Mouse (Mus musculus) liver, embryonic 14.5 days (tissue): Measurements from ENCODE around the gene Tmem183a. TPM values are rescaled to one million over a fixed set of nuclear protein-coding genes. Genes with fewer than 3 reads are reported as not detected.
A peak's percentile ranks its signal among the peaks of the same experiment; 100 is the strongest.

ENCODE experiments used
- ATAC-seq: fragments of 200-750 bp; cut with Nextera tagmentation; 2 replicates; pipeline ENCODE4 v1.8.0; 2017; ENCODE audit warnings: moderate number of reproducible peaks, mild to moderate bottlenecking, moderate library complexity; ENCODE audit not compliant: insufficient read depth
- DNase-seq, 3 experiments: peaks; one replicate each; pipeline ENCODE4 v3.0.0-alpha.2; 2012 to 2013; ENCODE audit warnings: low read depth in 3 of 3, low spot score in 3 of 3
- H3K27ac ChIP-seq: fragments of 300-500 bp; sonication (generic); 2 replicates; pipeline ENCODE4 v1.5.1; 2014; ENCODE audit warnings: moderate library complexity, mild to moderate bottlenecking, control low read depth, inconsistent platforms
- H3K27me3 ChIP-seq: fragments of 300-500 bp; sonication (generic); 2 replicates; pipeline ENCODE4 v1.6.1; 2014; ENCODE audit warnings: mild to moderate bottlenecking, low read length, moderate library complexity; ENCODE audit not compliant: control insufficient read depth, insufficient read depth
- H3K36me3 ChIP-seq: fragments of 300-500 bp; sonication (generic); replicated peaks from 2 replicates; pipeline ENCODE4 v1.6.1; 2014; ENCODE audit warnings: low read depth; ENCODE audit not compliant: control insufficient read depth, insufficient read depth
- H3K4me1 ChIP-seq, 2 experiments: fragments of 200-500 bp in 1 of 2; fragments of 300-500 bp in 1 of 2; sonication (generic) in 1 of 2; replicated peaks; 2 replicates each; pipeline ENCODE4 v1.6.1; 2012 to 2014; ENCODE audit warnings: antibody characterized with exemption in 1 of 2, inconsistent platforms in 1 of 2, low read length in 1 of 2; ENCODE audit not compliant: control insufficient read depth in 2 of 2, insufficient read depth in 2 of 2
- H3K4me2 ChIP-seq: fragments of 300-500 bp; sonication (generic); 2 replicates; pipeline ENCODE4 v1.6.1; 2014; ENCODE audit warnings: low read depth, mild to moderate bottlenecking, control low read depth, moderate library complexity
- H3K4me3 ChIP-seq, 2 experiments: fragments of 200-500 bp in 1 of 2; fragments of 300-500 bp in 1 of 2; sonication (generic) in 1 of 2; 2 replicates each; pipeline ENCODE4 v1.5.1; 2012 to 2014; ENCODE audit warnings: low read depth in 2 of 2, low read length in 2 of 2, mild to moderate bottlenecking in 2 of 2, control low read depth in 1 of 2, inconsistent platforms in 1 of 2, moderate library complexity in 1 of 2; ENCODE audit not compliant: insufficient read depth in 1 of 2
- H3K9ac ChIP-seq: fragments of 300-500 bp; sonication (generic); replicated peaks from 2 replicates; pipeline ENCODE4 v1.6.1; 2014; ENCODE audit warnings: mild to moderate bottlenecking, control low read depth, moderate library complexity
- H3K9me3 ChIP-seq: fragments of 300-500 bp; sonication (generic); 2 replicates; pipeline ENCODE4 v1.6.1; 2016; ENCODE audit warnings: low read length, mixed read lengths; ENCODE audit not compliant: control insufficient read depth
- CTCF ChIP-seq: IDR thresholded peaks from 2 replicates; pipeline ENCODE4 v1.5.1; 2016; ENCODE audit warnings: antibody characterized with exemption, low read depth, control low read depth
- EP300 ChIP-seq: IDR thresholded peaks from 2 replicates; pipeline ENCODE4 v1.6.1; 2016; ENCODE audit warnings: antibody characterized with exemption, low read depth
- WGBS: fragments of 180-500 bp; shearing (Covaris S2); extraction: QIAGEN DNeasy Blood & Tissue Kit; methylation state at CpG from one replicate; pipeline ENCODE4 v1.1.7; 2014; ENCODE audit not compliant: insufficient replicate concordance; 5-methylcytosine and 5-hydroxymethylcytosine counted together
- polyA plus RNA-seq, 2 experiments: library from polyadenylated mRNA; depleted of rRNA in 1 of 2; stranded (reverse) in 1 of 2; unstranded in 1 of 2; fragments of >200 nt; fragmentation: Nextera tagmentation in 1 of 2; extraction: Ambion mirVana in 1 of 2; gene quantifications; 2 replicates each; pipeline versions ENCODE4 v1.2.1 to v1.2.3; 2012 to 2014

The Tmem183a gene
- polyA plus RNA-seq, 2 experiments, result 34.1 to 49.1 TPM

- peak overlapping the region; percentile 59 for H3K4me2 ChIP-seq
- ATAC-seq (no peak), DNase-seq (no peak)
- no peaks in the 10 kb centered on the region for H3K9me3 ChIP-seq
- H3K4me3 ChIP-seq, result peak overlapping the region; percentile 13 to 37
- no peak overlapping the region for H3K9ac ChIP-seq
- H3K36me3 ChIP-seq, result no peaks in the 10 kb centered on the region
- 3% methylated on average over 45 of the region's 59 CpGs for WGBS
- peaks cover 28% of the 10 kb centered on the region for H3K27me3 ChIP-seq
- TF ChIP-seq CTCF (no peak), EP300 (no peak)
- H3K4me1 ChIP-seq, result peaks cover 0 to 10% of the 10 kb centered on the region in 2 experiments; a peak in 1 of 4 replicates
- no peak overlapping the region for H3K27ac ChIP-seq
These were observed 63.0 kb downstream of the Tmem183a start for GRCm38 (mm10) chr1:134298636-134299411.

GRCm38 (mm10) chr1:134297265-134297664 is 64.5 kb downstream of the Tmem183a start:
- no peaks in the 10 kb centered on the region for H3K9me3 ChIP-seq
- DNase-seq (no peak), ATAC-seq (no peak)
- H3K27me3 ChIP-seq, result peaks cover 28% of the 10 kb centered on the region
- H3K4me2 ChIP-seq, result no peak overlapping the region
- H3K9ac ChIP-seq, result no peak overlapping the region
- WGBS, result 70% methylated on average over 8 of the region's 8 CpGs
- no peak overlapping the region for H3K27ac ChIP-seq
- TF ChIP-seq EP300 (no peak), CTCF (no peak)
- no peaks in the 10 kb centered on the region for H3K36me3 ChIP-seq
- H3K4me1 ChIP-seq, result peaks cover 0 to 2% of the 10 kb centered on the region in 2 experiments; a peak in 1 of 4 replicates
- no peak overlapping the region for H3K4me3 ChIP-seq

Other genes starting within 250 kb of the Tmem183a start
- 1.3 TPM in 2 replicates for gene Chil1, start 179.8 kb downstream of the Tmem183a start, polyA plus RNA-seq (2012; rRNA removed)
- 2.7 and 3.7 TPM in 2 replicates for gene Chil1, start 179.8 kb downstream of the Tmem183a start, polyA plus RNA-seq (2014; fragmentation: Nextera tagmentation; extraction: Ambion mirVana)
- gene Mybph, start 168.5 kb downstream of the Tmem183a start, polyA plus RNA-seq (2012; rRNA removed), result 0.02 and 0.03 TPM in 2 replicates
- not detected in 2 replicates for gene Mybph, start 168.5 kb downstream of the Tmem183a start, polyA plus RNA-seq (2014; fragmentation: Nextera tagmentation; extraction: Ambion mirVana)
- 0.13 and 0.19 TPM in 2 replicates for gene Adora1, start 126.5 kb downstream of the Tmem183a start, polyA plus RNA-seq (2012; rRNA removed)
- gene Adora1, start 126.5 kb downstream of the Tmem183a start, polyA plus RNA-seq (2014; fragmentation: Nextera tagmentation; extraction: Ambion mirVana), result 0.06 and 0.10 TPM in 2 replicates
- 0.06 and 0.09 TPM in 2 replicates for gene Myog, start 72.0 kb downstream of the Tmem183a start, polyA plus RNA-seq (2012; rRNA removed)
- gene Myog, start 72.0 kb downstream of the Tmem183a start, polyA plus RNA-seq (2014; fragmentation: Nextera tagmentation; extraction: Ambion mirVana), result not detected in 2 replicates
- gene Ppfia4, start 29.1 kb downstream of the Tmem183a start, polyA plus RNA-seq (2012; rRNA removed), result 1.2 TPM in 2 replicates
- gene Ppfia4, start 29.1 kb downstream of the Tmem183a start, polyA plus RNA-seq (2014; fragmentation: Nextera tagmentation; extraction: Ambion mirVana), result 1.1 and 1.8 TPM in 2 replicates
- gene 4933406M09Rik, start 24.0 kb upstream of the Tmem183a start, polyA plus RNA-seq (2012; rRNA removed), result not detected in 2 replicates
- not detected in 2 replicates for gene 4933406M09Rik, start 24.0 kb upstream of the Tmem183a start, polyA plus RNA-seq (2014; fragmentation: Nextera tagmentation; extraction: Ambion mirVana)
- 13.0 and 14.9 TPM in 2 replicates for gene Cyb5r1, start 43.6 kb upstream of the Tmem183a start, polyA plus RNA-seq (2012; rRNA removed)
- 10.8 and 10.9 TPM in 2 replicates for gene Cyb5r1, start 43.6 kb upstream of the Tmem183a start, polyA plus RNA-seq (2014; fragmentation: Nextera tagmentation; extraction: Ambion mirVana)
- 56.1 and 59.6 TPM in 2 replicates for gene Adipor1, start 53.4 kb upstream of the Tmem183a start, polyA plus RNA-seq (2012; rRNA removed)
- gene Adipor1, start 53.4 kb upstream of the Tmem183a start, polyA plus RNA-seq (2014; fragmentation: Nextera tagmentation; extraction: Ambion mirVana), result 126 and 134 TPM in 2 replicates
- gene Klhl12, start 93.6 kb upstream of the Tmem183a start, polyA plus RNA-seq (2012; rRNA removed), result 12.1 and 17.9 TPM in 2 replicates
- 28.0 and 31.6 TPM in 2 replicates for gene Klhl12, start 93.6 kb upstream of the Tmem183a start, polyA plus RNA-seq (2014; fragmentation: Nextera tagmentation; extraction: Ambion mirVana)
- 8.9 and 9.7 TPM in 2 replicates for gene Rabif, start 132.7 kb upstream of the Tmem183a start, polyA plus RNA-seq (2012; rRNA removed)
- 16.8 and 18.2 TPM in 2 replicates for gene Rabif, start 132.7 kb upstream of the Tmem183a start, polyA plus RNA-seq (2014; fragmentation: Nextera tagmentation; extraction: Ambion mirVana)
- gene Mgat4e, start 187.7 kb upstream of the Tmem183a start, polyA plus RNA-seq (2012; rRNA removed), result not detected in 2 replicates
- gene Mgat4e, start 187.7 kb upstream of the Tmem183a start, polyA plus RNA-seq (2014; fragmentation: Nextera tagmentation; extraction: Ambion mirVana), result not detected in 2 replicates
- gene Kdm5b, start 198.2 kb upstream of the Tmem183a start, polyA plus RNA-seq (2012; rRNA removed), result 1.5 and 1.8 TPM in 2 replicates
- 4.2 and 4.9 TPM in 2 replicates for gene Kdm5b, start 198.2 kb upstream of the Tmem183a start, polyA plus RNA-seq (2014; fragmentation: Nextera tagmentation; extraction: Ambion mirVana)